Mouse (Mus musculus) hindbrain, embryonic 16.5 days (tissue): Measurements from ENCODE around the gene Olfr1389. TPM values are rescaled to one million over a fixed set of nuclear protein-coding genes. Genes with fewer than 3 reads are reported as not detected.
"Not testable (repeated sequence)": the region's sequence is repeated elsewhere in the genome, so short reads cannot be mapped to it uniquely, and the experiment has no call there.

ENCODE experiments used
- ATAC-seq: fragments of 200-750 bp; cut with Nextera tagmentation; 2 replicates; pipeline ENCODE4 v1.8.0; 2017; ENCODE audit warnings: moderate TSS enrichment, moderate library complexity
- H3K27ac ChIP-seq: fragments of 300-500 bp; sonication (generic); 2 replicates; pipeline ENCODE4 v1.5.1; 2014; ENCODE audit warnings: low read depth, mild to moderate bottlenecking, control low read depth, low read length, moderate library complexity
- H3K27me3 ChIP-seq: fragments of 300-500 bp; sonication (generic); replicated peaks from 2 replicates; pipeline ENCODE4 v1.6.1; 2014; ENCODE audit warnings: low read length; ENCODE audit not compliant: control insufficient read depth, insufficient read depth
- H3K36me3 ChIP-seq: fragments of 300-500 bp; sonication (generic); 2 replicates; pipeline ENCODE4 v1.6.1; 2014; ENCODE audit warnings: mild to moderate bottlenecking, low read length, moderate library complexity, mixed read lengths; ENCODE audit not compliant: control insufficient read depth, insufficient read depth
- H3K4me1 ChIP-seq: fragments of 300-500 bp; sonication (generic); 2 replicates; pipeline ENCODE4 v1.6.1; 2014; ENCODE audit warnings: low read depth, low read length; ENCODE audit not compliant: control insufficient read depth, insufficient read depth
- H3K4me2 ChIP-seq: fragments of 300-500 bp; sonication (generic); 2 replicates; pipeline ENCODE4 v1.6.1; 2014; ENCODE audit warnings: mild to moderate bottlenecking, low read length, control low read depth, moderate library complexity
- H3K4me3 ChIP-seq: fragments of 300-500 bp; sonication (generic); 2 replicates; pipeline ENCODE4 v1.5.1; 2014; ENCODE audit warnings: mild to moderate bottlenecking, low read length, control low read depth, moderate library complexity
- H3K9ac ChIP-seq: fragments of 300-500 bp; sonication (generic); 2 replicates; pipeline ENCODE4 v1.6.1; 2014; ENCODE audit warnings: low read depth, mild to moderate bottlenecking, control low read depth, low read length, moderate library complexity
- H3K9me3 ChIP-seq: fragments of 300-500 bp; sonication (generic); 2 replicates; pipeline ENCODE4 v1.6.1; 2014; ENCODE audit warnings: mild to moderate bottlenecking, low read length, moderate library complexity; ENCODE audit not compliant: control insufficient read depth
- WGBS: fragments of 180-500 bp; shearing (Covaris S2); extraction: QIAGEN DNeasy Blood & Tissue Kit; methylation state at CpG from one replicate; pipeline ENCODE4 v1.1.7; 2014; 5-methylcytosine and 5-hydroxymethylcytosine counted together
- polyA plus RNA-seq: library from polyadenylated mRNA; unstranded; fragments of >200 nt; fragmentation: Nextera tagmentation; extraction: Ambion mirVana; gene quantifications from 2 replicates; pipeline ENCODE4 v1.2.1, GENCODE M21; 2015

Olfr1389 gene
- polyA plus RNA-seq, 1 experiment from 2014 or later: not detected

- 79% methylated on average over 1 of the region's 1 CpGs for WGBS
- Histone ChIP-seq H3K36me3 (no peaks in the 10 kb centered on the region), H3K4me3 (no peak within 1 kb of the TSS), H3K9me3 (no peaks in the 10 kb centered on the region), H3K27ac (no peak within 1 kb of the TSS), H3K9ac (no peak within 1 kb of the TSS), H3K4me2 (no peak within 1 kb of the TSS), H3K27me3 (no peaks in the 10 kb centered on the region), H3K4me1 (no peaks in the 10 kb centered on the region)
- ATAC-seq: no peak
Measured at GRCm38 (mm10) chr11:49455043-49455442, 32.2 kb downstream of the Olfr1389 start, which contains the start of gene Olfr1387. Gene Olfr1387 (plus strand): TSS chr11:49455343.

GRCm38 (mm10) chr11:49464746-49465145 is 41.9 kb downstream of the Olfr1389 start, which contains the start of gene Olfr1386:
Gene Olfr1386 (plus strand): TSS chr11:49465046.
- H3K27ac ChIP-seq, H3K27me3 ChIP-seq, ATAC-seq, H3K36me3 ChIP-seq, H3K9me3 ChIP-seq, H3K4me3 ChIP-seq, H3K9ac ChIP-seq, H3K4me2 ChIP-seq, H3K4me1 ChIP-seq: not testable (repeated sequence)
- 83% methylated on average over 3 of the region's 3 CpGs for WGBS

Other genes starting within 250 kb of the Olfr1389 start
- 0.27 and 0.65 TPM in 2 replicates for gene Btnl9, start 235.9 kb upstream of the Olfr1389 start, polyA plus RNA-seq
- 35.3 and 38.0 TPM in 2 replicates for gene Zfp62, start 219.8 kb upstream of the Olfr1389 start, polyA plus RNA-seq
- 34.5 and 38.2 TPM in 2 replicates for gene Mgat1, start 178.9 kb upstream of the Olfr1389 start, polyA plus RNA-seq
- 0.08 TPM in 1 of 2 replicates, not detected in the other for gene Olfr1393, start 144.8 kb upstream of the Olfr1389 start, polyA plus RNA-seq
- 0.13 TPM in 1 of 2 replicates, not detected in the other for gene Olfr1392, start 137.8 kb upstream of the Olfr1389 start, polyA plus RNA-seq
- not detected in 2 replicates for gene Olfr10, start 118.3 kb upstream of the Olfr1389 start, polyA plus RNA-seq
- gene Olfr1391, start 100.3 kb upstream of the Olfr1389 start, polyA plus RNA-seq: not detected in 2 replicates
- not detected in 2 replicates for gene Olfr1390, start 87.9 kb upstream of the Olfr1389 start, polyA plus RNA-seq
- gene Olfr1388, start 13.6 kb downstream of the Olfr1389 start, polyA plus RNA-seq: 0.09 and 0.10 TPM in 2 replicates
- gene Olfr1387, start 32.3 kb downstream of the Olfr1389 start, polyA plus RNA-seq: not detected in 2 replicates
- gene Olfr1386, start 42.0 kb downstream of the Olfr1389 start, polyA plus RNA-seq: not detected in 2 replicates
- gene Olfr1385, start 66.0 kb downstream of the Olfr1389 start, polyA plus RNA-seq: not detected in 2 replicates
- gene Olfr1384, start 83.7 kb downstream of the Olfr1389 start, polyA plus RNA-seq: not detected in 2 replicates
- not detected in 2 replicates for gene Olfr1383, start 96.6 kb downstream of the Olfr1389 start, polyA plus RNA-seq
- gene Olfr1382, start 105.2 kb downstream of the Olfr1389 start, polyA plus RNA-seq: not detected in 2 replicates
- not detected in 2 replicates for gene Olfr1381, start 120.4 kb downstream of the Olfr1389 start, polyA plus RNA-seq
- gene Olfr1380, start 133.8 kb downstream of the Olfr1389 start, polyA plus RNA-seq: not detected in 2 replicates
- 1.5 and 1.9 TPM in 2 replicates for gene Flt4, start 186.2 kb downstream of the Olfr1389 start, polyA plus RNA-seq
- gene Scgb3a1, start 240.5 kb downstream of the Olfr1389 start, polyA plus RNA-seq: not detected in 2 replicates